Mouse (Mus musculus) ES-Bruce4 (cell line): ENCODE measurements around the gene Igsf9b.

Experiments
- CTCF ChIP-seq: IDR thresholded peaks from one replicate; pipeline ENCODE4 v1.8.1; 2011; ENCODE audit warnings: low read depth, low read length
- EP300 ChIP-seq: IDR thresholded peaks from 2 replicates; pipeline ENCODE4 v1.6.1; 2011; ENCODE audit warnings: low read depth, low read length; ENCODE audit not compliant: insufficient read depth
- POLR2A ChIP-seq: IDR thresholded peaks from one replicate; pipeline ENCODE4 v1.8.1; 2011; ENCODE audit warnings: low read length; ENCODE audit not compliant: insufficient read depth

GRCm38 (mm10) chr9:27336962-27337636 is 38.1 kb downstream of the Igsf9b start:
- no peak for TF ChIP-seq CTCF
- no peak for TF ChIP-seq POLR2A
- TF ChIP-seq EP300: no peak
